Mouse (Mus musculus): Measurements from ENCODE around the gene Maml3. TPM values are rescaled to one million over a fixed set of nuclear protein-coding genes. Genes with fewer than 3 reads are reported as not detected.

Gene Maml3
- polyA plus RNA-seq, 1 experiment from 2014 or later, result 2.9 TPM

DNA sequence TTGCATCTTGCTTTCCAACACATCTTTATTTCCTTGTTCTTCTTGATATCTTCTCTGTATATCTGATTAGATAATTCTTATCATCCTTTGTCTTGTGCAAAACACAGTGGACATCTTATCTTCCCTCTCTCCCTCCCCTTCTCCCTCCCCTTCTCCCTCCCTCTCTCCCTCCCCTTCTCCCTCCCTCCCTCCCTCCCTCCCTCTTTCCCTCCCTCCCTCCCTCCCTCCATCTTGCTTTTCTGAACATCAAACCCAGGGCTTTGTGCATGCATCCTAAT, 365.1 kb downstream of the Maml3 start:
- Histone ChIP-seq H3K4me1 (replicated peaks; ENCODE audit: control insufficient read depth, insufficient read depth) (no peaks in the 10 kb centered on the region), H3K27ac (replicated peaks) (no peak overlapping the region), H3K4me3 (ENCODE audit: low read depth, low read length) (no peak overlapping the region), H3K36me3 (ENCODE audit: control insufficient read depth, insufficient read depth, low read length) (no peaks in the 10 kb centered on the region), H3K9ac (ENCODE audit: low read length) (no peak overlapping the region), H3K27me3 (ENCODE audit: control insufficient read depth, insufficient read depth, low read length) (no peaks in the 10 kb centered on the region), H3K9me3 (ENCODE audit: control insufficient read depth, low read length) (no peaks in the 10 kb centered on the region), H3K4me2 (replicated peaks; ENCODE audit: low read depth) (no peak overlapping the region)
- no peak for ATAC-seq (ENCODE audit: low FRiP score, low TSS enrichment)
- no peak for DNase-seq (ENCODE audit: low spot score)
- TF ChIP-seq EP300 (optimal IDR thresholded peaks at IDR 0.05), result no peak
- no peak for TF ChIP-seq CTCF (IDR thresholded peaks at IDR 0.05; ENCODE audit: low read depth)

GRCm38 (mm10) chr3:51739049-51739834, 365.6 kb downstream of the Maml3 start:
- Histone ChIP-seq H3K4me1 (replicated peaks; ENCODE audit: control insufficient read depth, insufficient read depth) (no peaks in the 10 kb centered on the region), H3K9ac (ENCODE audit: low read length) (peak overlapping the region; percentile 31; the same call in 1 of the 2 replicates), H3K27ac (replicated peaks) (no peak overlapping the region), H3K27me3 (ENCODE audit: control insufficient read depth, insufficient read depth, low read length) (no peaks in the 10 kb centered on the region), H3K4me3 (ENCODE audit: low read depth, low read length) (no peak overlapping the region), H3K9me3 (ENCODE audit: control insufficient read depth, low read length) (no peaks in the 10 kb centered on the region), H3K36me3 (ENCODE audit: control insufficient read depth, insufficient read depth, low read length) (no peaks in the 10 kb centered on the region), H3K4me2 (replicated peaks; ENCODE audit: low read depth) (no peak overlapping the region)
- WGBS, result 31% methylated on average over 12 of the region's 12 CpGs
- DNase-seq (ENCODE audit: low spot score), result no peak
- TF ChIP-seq EP300 (optimal IDR thresholded peaks at IDR 0.05) (no peak), CTCF (IDR thresholded peaks at IDR 0.05; ENCODE audit: low read depth) (peak; percentile 42)
- peak; percentile 59 for ATAC-seq (ENCODE audit: low FRiP score, low TSS enrichment)

GRCm38 (mm10) chr3:51733685-51734084, 371.2 kb downstream of the Maml3 start:
- Histone ChIP-seq H3K9ac (ENCODE audit: low read length) (no peak overlapping the region), H3K27ac (replicated peaks) (no peak overlapping the region), H3K36me3 (ENCODE audit: control insufficient read depth, insufficient read depth, low read length) (no peaks in the 10 kb centered on the region), H3K9me3 (ENCODE audit: control insufficient read depth, low read length) (no peaks in the 10 kb centered on the region), H3K27me3 (ENCODE audit: control insufficient read depth, insufficient read depth, low read length) (no peaks in the 10 kb centered on the region), H3K4me2 (replicated peaks; ENCODE audit: low read depth) (no peak overlapping the region), H3K4me3 (ENCODE audit: low read depth, low read length) (no peak overlapping the region), H3K4me1 (replicated peaks; ENCODE audit: control insufficient read depth, insufficient read depth) (no peaks in the 10 kb centered on the region)
- DNase-seq (ENCODE audit: low spot score) (no peak), ATAC-seq (ENCODE audit: low FRiP score, low TSS enrichment) (no peak)
- TF ChIP-seq CTCF (IDR thresholded peaks at IDR 0.05; ENCODE audit: low read depth) (no peak), EP300 (optimal IDR thresholded peaks at IDR 0.05) (no peak)
- WGBS, result 76% methylated on average over 3 of the region's 3 CpGs

DNA sequence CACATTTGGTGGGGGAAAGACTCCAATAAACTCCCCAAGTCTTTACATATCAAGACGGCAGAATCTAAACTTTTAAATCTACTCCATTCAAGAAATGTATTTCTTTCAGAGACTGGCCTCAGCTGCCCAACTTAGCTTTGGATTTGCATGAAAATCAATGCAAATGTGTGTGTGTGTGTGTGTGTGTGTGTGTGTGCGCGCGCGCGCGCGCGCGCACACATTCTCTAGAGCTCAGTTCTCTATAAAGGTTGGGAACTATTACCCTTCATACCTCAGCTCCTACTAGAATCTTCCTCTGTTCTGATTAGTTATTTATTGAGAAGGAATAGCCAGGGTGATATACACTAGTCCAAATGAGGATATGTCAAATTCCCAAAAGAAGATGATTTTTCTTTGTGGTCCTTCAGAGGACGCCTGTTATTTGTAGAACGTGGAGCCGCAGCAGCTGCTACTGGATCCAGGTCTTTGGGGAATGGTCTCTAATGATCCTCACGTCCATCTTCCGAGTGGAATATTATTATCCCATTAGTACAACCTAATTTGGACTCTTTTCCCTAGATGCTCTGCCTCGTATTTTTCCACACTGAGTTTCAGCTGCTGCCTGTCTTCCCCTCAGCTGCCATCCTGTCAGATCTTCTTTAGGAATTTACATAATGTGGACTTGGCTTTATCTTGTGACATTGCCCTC, 372.8 kb downstream of the Maml3 start:
- no peak for TF ChIP-seq CTCF (IDR thresholded peaks at IDR 0.05; ENCODE audit: low read depth)
- no peak for TF ChIP-seq EP300 (optimal IDR thresholded peaks at IDR 0.05)
- ATAC-seq (ENCODE audit: low FRiP score, low TSS enrichment) (no peak), DNase-seq (ENCODE audit: low spot score) (no peak)
- Histone ChIP-seq H3K36me3 (ENCODE audit: control insufficient read depth, insufficient read depth, low read length) (no peaks in the 10 kb centered on the region), H3K4me1 (replicated peaks; ENCODE audit: control insufficient read depth, insufficient read depth) (0 out of 2 replicates have a peak, but pooled peaks cover 2% of the 10 kb centered on the region), H3K9ac (ENCODE audit: low read length) (no peak overlapping the region), H3K4me2 (replicated peaks; ENCODE audit: low read depth) (no peak overlapping the region), H3K27ac (replicated peaks) (no peak overlapping the region), H3K4me3 (ENCODE audit: low read depth, low read length) (no peak overlapping the region), H3K9me3 (ENCODE audit: control insufficient read depth, low read length) (no peaks in the 10 kb centered on the region), H3K27me3 (ENCODE audit: control insufficient read depth, insufficient read depth, low read length) (no peaks in the 10 kb centered on the region)
- WGBS, result 84% methylated on average over 16 of the region's 16 CpGs

DNA sequence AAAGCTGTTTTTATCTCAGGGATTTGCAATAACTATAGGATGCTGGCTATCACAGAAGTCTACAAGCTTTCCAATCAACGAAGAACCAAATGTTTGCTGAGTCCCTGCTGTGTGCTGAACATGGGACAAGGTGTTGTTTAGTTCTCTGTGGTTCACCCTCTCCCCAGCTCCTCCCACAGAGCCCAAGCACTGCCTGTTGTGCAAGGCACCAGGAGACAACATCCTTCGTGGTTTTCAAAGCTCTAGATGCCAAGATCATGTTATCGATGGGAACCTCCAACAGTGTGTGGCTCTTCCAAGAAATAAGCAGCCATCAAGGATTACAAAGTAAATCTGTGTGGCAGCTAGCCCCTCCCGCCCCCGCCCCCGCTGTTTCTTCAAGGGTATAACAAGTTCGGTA, 374.2 kb downstream of the Maml3 start:
- H3K9ac ChIP-seq (ENCODE audit: low read length), result no peak overlapping the region
- 81% methylated on average over 7 of the region's 7 CpGs for WGBS
- H3K4me3 ChIP-seq (ENCODE audit: low read depth, low read length), result no peak overlapping the region
- ATAC-seq (ENCODE audit: low FRiP score, low TSS enrichment) (no peak), DNase-seq (ENCODE audit: low spot score) (no peak)
- no peak overlapping the region for H3K27ac ChIP-seq (replicated peaks)
- TF ChIP-seq EP300 (optimal IDR thresholded peaks at IDR 0.05), result no peak
- no peak for TF ChIP-seq CTCF (IDR thresholded peaks at IDR 0.05; ENCODE audit: low read depth)
- H3K27me3 ChIP-seq (ENCODE audit: control insufficient read depth, insufficient read depth, low read length), result no peaks in the 10 kb centered on the region
- H3K4me1 ChIP-seq (replicated peaks; ENCODE audit: control insufficient read depth, insufficient read depth), result 0 out of 2 replicates have a peak, but pooled peaks cover 2% of the 10 kb centered on the region
- H3K4me2 ChIP-seq (replicated peaks; ENCODE audit: low read depth), result no peak overlapping the region
- H3K36me3 ChIP-seq (ENCODE audit: control insufficient read depth, insufficient read depth, low read length), result no peaks in the 10 kb centered on the region
- H3K9me3 ChIP-seq (ENCODE audit: control insufficient read depth, low read length), result no peaks in the 10 kb centered on the region

All from stomach, postnatal 0 days (tissue).